Mouse (Mus musculus): Measurements from ENCODE around the gene Lgi1.

Lgi1 gene

DNA sequence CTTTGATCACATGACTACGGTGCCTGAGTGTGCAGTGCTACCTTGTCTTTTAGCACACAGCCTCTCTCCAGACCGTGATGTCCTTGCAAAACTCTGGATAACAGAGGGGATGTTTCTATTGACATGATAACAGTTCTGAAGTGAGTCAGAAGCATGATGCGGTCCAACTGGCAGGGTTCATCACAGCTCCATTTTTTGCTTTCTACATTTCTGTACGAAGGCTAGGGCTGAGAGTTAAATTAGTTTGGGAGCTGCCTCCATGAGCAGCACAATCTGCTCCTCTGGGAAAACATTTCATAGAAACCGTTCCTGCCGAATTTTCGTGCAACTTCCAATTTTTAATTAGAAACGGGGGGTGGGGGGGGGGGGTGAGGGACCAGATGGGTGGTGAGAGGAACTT, 14.7 kb upstream of the Lgi1 start:
- POLR2A ChIA-PET = interaction anchor here in 1 of 4 experiments (0.6 kb wide), 1 partner anchor 34 kb away, joined by 4 read pairs; no protein-coding TSS in a partner anchor
- CTCF ChIA-PET = interaction anchor here in 1 of 4 experiments (0.6 kb wide), 1 partner anchor 14 kb away, joined by 3 read pairs; no protein-coding TSS in a partner anchor

DNA sequence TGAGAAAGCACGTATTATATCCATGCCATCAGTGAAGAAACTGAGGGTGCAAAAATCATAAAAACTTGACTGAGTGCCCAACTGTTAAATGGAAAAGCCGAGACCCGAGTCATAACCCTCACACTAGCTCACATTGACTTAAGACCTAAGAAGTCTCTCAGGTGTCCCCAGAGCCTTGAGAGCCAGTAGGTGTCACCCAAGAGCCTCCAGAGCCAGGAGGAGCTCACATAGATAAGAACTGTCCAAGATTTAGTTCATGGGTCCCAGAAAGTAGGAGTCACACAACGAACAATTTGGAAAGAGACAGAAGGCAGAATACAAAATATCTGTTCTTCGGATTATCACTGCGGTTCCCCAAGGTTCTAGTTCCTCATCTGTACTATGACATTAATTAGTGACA, 10.5 kb upstream of the Lgi1 start:
- CTCF ChIA-PET = interaction anchor here (0.5 to 3.2 kb wide), 81 partner anchors 9 to 1151 kb away, joined by 3 to 41 read pairs (median 4); partner anchors contain the start of genes Fra10ac1 (in 1 of the 4) and Lgi1 (in 1 of the 4)
- POLR2A ChIA-PET = interaction anchor here (0.6 to 17.4 kb wide), 29 partner anchors 8 to 175 kb away, joined by 3 to 331 read pairs (median 5); partner anchors contain the start of gene Lgi1 (in 2 of the 4)

DNA sequence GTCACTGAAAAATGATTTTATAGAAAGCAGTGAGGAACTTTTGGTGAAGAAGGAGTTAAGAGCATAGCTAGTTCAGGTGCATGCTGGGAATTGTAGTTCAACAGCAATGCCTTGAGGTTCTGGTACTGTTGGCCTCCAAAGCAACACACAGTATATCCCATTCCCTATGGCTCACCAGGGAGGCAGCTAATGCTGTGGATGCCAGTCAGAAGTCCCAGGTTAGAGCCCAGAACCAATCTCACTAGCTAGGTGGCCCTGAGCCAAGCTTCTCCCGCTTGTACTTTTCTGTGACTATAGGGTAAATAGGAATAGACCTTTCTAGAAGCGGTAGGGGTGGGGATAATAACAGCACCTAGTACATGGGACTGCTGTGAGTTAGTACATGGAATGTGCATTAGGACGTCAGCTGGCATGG, 5.7 kb upstream of the Lgi1 start:
- POLR2A ChIA-PET = interaction anchor here in 3 of 4 experiments (0.5 to 17.4 kb wide), 19 partner anchors 12 to 151 kb away, joined by 3 to 331 read pairs (median 4); no protein-coding TSS in a partner anchor
- CTCF ChIA-PET = interaction anchor here in 2 of 4 experiments (0.7 to 2.2 kb wide), 3 partner anchors 13 to 171 kb away, joined by 3 to 9 read pairs (median 3); no protein-coding TSS in a partner anchor

DNA sequence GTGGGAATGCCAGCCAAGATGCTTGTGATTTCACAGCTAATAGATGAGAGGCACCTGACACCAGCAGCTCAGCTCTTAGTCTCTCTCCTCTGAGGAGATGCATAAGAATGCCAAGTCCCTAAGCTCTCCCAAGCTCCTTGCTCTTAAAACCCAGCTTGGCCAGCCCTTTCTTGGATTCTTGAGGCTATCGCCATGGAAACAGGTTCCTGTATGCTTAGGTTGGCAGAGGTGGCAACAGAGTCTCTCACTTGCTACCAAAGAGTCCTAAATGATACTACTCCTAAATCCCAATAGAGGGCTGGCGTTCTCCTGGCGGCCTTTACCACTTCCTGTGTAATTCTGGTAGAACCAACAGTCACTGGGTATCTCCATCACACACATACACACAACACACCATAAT, 4.9 kb upstream of the Lgi1 start:
- POLR2A ChIA-PET = interaction anchor here in 3 of 4 experiments (1.0 to 17.4 kb wide), 15 partner anchors 11 to 98 kb away, joined by 3 to 331 read pairs (median 7); no protein-coding TSS in a partner anchor
- CTCF ChIA-PET = interaction anchor here in 3 of 4 experiments (0.6 to 2.2 kb wide), 3 partner anchors 23 to 93 kb away, joined by 3 to 9 read pairs (median 4); no protein-coding TSS in a partner anchor

DNA sequence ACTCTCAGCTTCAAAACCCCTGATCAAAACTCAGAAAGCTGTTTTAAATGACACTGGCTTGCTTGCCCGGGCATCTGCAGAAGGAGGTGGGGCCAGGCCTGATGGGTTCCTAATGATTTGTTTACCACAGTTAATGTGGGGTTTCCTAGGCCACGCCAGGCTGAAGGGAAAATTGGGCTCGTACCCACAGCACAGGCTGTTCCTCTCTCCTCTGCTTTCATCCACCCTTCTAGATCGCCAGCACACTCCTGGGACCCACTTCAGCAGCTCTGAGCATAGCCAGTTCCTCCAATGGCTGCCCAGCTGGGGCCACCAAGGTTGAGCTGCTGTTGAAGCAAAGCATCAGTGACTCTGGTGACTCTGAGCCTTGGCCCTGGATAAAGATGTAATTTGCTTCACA, 4.0 kb upstream of the Lgi1 start:
- CTCF ChIA-PET = interaction anchor here in 3 of 4 experiments (0.6 to 2.2 kb wide), 5 partner anchors 11 to 92 kb away, joined by 3 to 9 read pairs (median 4); no protein-coding TSS in a partner anchor

DNA sequence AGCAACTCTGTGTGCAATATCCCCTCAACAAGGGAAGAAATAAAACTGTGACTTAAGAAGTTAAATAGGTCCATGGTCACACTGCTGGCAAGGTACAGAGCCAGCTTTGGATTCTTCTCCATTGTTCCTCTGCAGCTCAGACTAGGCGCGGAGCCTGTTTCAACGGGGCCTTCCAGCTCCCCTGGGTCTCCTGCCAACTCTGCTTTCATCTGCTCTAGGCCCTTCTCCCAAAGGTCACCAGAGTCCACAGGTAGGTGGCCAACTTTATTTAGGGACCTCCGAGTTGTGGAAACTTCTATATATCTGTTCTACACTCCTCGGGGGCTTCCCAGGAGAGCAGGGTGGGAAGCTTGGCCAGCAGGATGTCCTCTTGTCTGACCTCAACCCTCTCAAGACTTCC, 3.0 kb upstream of the Lgi1 start:
- ChIA-PET CTCF (no interaction called here), POLR2A (interaction anchor here in 2 of 4 experiments (1.0 to 17.4 kb wide), 8 partner anchors 9 to 96 kb away, joined by 3 to 331 read pairs (median 10); no protein-coding TSS in a partner anchor)

More for the DNA sequence above, 4.0 kb upstream of the Lgi1 start:
- POLR2A ChIA-PET = interaction anchor here in 3 of 4 experiments (0.5 to 17.4 kb wide), 24 partner anchors 10 to 297 kb away, joined by 3 to 331 read pairs (median 6); no protein-coding TSS in a partner anchor

DNA sequence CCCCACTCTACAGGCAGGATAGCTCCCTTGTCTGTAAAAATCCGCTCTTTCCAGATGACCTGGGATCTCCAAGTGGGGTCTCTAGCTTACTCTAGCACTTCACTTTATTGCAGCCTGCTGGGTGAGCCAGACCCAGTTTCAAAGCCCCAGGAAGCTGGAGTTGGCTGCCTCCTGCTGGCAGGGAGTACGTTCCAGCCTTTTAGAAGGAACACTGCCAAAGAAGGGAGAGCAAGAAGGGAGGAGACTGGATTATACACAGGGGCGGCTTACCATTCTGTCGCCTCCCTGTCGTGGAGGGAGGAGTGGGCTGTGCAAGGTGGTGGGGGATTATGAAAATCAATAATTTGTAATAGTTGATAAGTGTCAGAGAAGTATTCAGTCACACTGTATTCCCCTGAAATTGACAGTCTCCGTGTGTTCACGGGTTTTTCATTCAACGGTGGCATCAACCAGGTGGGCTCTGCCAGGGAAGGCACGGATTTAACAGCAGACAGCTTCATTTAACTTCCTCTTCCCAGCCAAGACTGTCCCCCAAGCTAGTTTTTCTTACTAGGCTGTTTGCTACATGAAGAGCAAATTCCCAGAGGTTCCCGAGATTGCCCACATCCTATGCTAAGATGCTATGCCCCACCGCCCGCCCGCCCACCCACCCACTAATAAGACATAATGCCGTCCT, 369 bp upstream of the Lgi1 start:
- ChIA-PET CTCF (interaction anchor here (0.6 to 2.4 kb wide), 12 partner anchors 10 to 721 kb away, joined by 3 to 14 read pairs (median 4); no protein-coding TSS in a partner anchor), POLR2A (interaction anchor here (0.6 to 17.4 kb wide), 14 partner anchors 10 to 165 kb away, joined by 3 to 331 read pairs (median 4); partner anchors contain the start of gene Fra10ac1 (in 1 of the 4))

DNA sequence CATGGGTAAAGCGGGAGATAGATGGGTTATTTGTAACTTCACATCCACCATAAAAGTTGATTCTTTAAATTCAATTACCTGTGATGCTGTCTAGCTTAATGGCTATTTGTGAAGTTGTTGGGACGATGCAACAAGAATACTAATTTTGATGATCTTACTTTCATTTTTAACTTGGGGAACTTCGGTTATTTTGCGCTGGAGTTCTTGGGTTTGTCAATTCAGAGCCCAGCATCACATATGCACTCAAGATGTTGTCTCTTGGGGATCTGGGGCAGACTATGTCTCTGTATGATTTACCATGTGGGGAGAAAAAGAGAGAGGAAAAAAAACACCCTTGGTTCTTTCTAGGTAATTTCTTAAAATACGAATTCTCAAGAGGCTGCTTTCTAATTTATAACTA, 1.4 kb downstream of the Lgi1 start:
- ChIA-PET CTCF (no interaction called here), POLR2A (interaction anchor here in 1 of 4 experiments (0.6 to 17.4 kb wide), 2 partner anchors 53 to 885 kb away, joined by 3 to 331 read pairs; no protein-coding TSS in a partner anchor)

DNA sequence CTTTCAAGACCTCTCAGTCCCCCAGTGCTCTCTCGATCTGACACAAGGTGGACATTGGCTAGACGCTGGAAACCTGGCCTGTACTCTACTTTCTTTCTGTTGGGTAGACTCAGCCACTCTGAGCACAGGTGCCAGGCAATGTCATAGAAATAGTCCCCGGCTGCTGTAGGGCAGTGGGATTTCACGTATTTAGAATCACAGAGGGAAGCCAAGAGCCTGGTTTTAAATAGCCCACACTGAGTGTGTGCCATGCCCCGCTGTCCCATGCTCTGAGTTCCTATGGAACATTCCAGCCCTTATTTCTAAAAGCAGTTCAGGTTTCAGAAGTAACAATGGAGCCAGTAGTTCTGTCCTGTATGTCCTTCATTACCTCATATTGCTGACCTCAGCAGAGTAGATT, 3.1 kb downstream of the Lgi1 start:
- ChIA-PET CTCF (no interaction called here), POLR2A (interaction anchor here in 1 of 4 experiments (17.4 kb wide), 1 partner anchor 51 kb away, joined by 331 read pairs; no protein-coding TSS in a partner anchor)

DNA sequence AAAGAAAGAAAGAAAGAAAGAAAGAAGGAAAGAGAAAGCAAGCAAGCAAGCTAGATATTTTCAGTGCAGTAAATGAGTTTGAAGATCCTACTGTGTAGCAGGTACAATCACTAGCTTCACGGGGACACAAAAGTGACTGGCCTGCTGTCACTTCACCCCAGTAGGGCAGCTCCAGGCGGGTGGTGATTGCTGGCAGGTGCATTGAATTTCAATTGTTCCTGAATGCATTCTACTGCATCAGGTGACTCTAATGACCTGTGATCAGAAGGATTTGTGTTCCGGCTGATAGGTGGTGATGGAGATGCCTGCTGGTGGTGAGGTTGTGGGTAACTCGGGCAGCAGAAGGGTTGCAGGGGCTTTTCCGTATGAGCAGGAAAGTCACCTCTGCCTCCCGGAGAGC, 6.7 kb downstream of the Lgi1 start:
- POLR2A ChIA-PET = interaction anchor here in 3 of 4 experiments (0.6 to 2.9 kb wide), 26 partner anchors 11 to 353 kb away, joined by 3 to 26 read pairs (median 4); partner anchors contain the start of gene Slc35g1 (in 1 of the 3)
- CTCF ChIA-PET = interaction anchor here (0.6 to 1.5 kb wide), 8 partner anchors 11 to 172 kb away, joined by 3 to 8 read pairs (median 4); no protein-coding TSS in a partner anchor

DNA sequence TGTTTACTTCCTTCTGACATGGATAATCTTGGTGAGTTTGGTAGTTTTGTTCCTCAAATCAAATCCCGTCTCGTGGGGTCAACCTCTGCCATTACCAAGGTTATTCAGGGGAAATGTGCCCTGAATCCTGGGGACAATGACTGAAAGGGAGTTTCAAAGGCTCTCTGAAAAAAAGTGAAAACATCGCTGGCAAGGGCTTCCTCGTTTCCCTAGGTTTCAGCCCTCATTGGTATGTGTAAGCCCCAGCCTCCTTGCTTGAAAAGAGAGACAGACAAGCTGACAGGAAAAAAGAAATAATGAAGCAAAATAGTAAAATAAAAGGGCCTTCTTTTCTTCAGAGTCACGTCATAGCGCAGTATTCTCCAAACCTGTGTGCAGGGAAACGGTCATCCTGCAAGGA, 9.5 kb downstream of the Lgi1 start:
- ChIA-PET POLR2A (interaction anchor here in 3 of 4 experiments (0.5 to 5.3 kb wide), 7 partner anchors 9 to 331 kb away, joined by 3 to 23 read pairs (median 3); no protein-coding TSS in a partner anchor), CTCF (interaction anchor here in 1 of 4 experiments (1.1 kb wide), 1 partner anchor 10 kb away, joined by 3 read pairs; no protein-coding TSS in a partner anchor)

DNA sequence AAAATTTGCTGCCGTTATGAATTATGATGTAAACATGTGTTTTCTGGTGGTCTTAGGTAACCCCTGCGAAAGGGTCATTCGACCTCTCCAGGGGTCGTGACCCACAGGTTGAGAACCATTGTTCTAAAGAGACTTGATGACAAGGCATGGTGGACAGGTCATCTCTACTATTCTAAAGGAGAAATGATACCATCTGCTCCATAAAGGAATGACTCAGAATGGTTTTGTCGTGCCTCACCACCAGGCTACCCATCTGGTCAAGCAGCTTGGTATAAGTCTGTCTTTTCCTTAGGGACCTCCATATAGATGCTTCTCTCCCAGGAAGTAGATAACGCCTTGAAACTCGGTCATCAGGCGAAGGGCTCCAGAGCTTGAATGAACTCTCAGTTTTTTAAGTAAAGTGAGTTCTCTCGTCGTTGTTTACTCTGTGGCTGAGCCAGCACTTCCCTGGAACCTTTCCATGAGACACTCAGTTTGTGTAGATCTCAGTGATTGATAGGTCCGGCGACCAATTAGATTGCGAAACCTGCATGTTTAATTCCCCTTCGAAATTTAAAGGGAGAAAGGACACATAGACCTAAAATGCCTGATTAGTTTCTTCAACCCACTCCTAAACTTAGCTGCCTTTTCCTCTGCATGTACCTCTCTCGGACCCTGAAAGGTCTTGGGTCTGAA, 10.5 kb downstream of the Lgi1 start:
- POLR2A ChIA-PET = interaction anchor here in 2 of 4 experiments (0.7 to 5.3 kb wide), 10 partner anchors 8 to 330 kb away, joined by 3 to 23 read pairs (median 6); no protein-coding TSS in a partner anchor

DNA sequence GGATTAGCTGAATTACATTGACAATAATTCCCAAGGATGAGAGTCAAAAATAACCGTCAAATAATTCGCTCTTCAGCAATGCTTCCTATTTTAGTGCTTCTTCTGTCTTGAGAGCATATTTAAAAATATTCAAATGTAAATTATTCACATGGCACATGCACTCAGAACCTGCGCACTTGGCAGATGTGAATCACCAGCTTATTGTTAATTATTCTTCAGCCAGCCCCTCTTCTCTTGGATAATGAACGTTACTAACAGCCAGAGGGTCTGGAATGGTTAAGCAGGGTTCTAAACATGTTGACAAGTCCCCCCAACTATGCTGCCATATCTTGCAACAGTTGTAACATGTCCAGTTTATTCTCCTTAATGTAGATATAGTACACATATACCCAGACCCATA, 11.9 kb downstream of the Lgi1 start:
- ChIA-PET POLR2A (interaction anchor here in 2 of 4 experiments (1.0 to 5.3 kb wide), 6 partner anchors 12 to 50 kb away, joined by 3 to 23 read pairs (median 6); no protein-coding TSS in a partner anchor), CTCF (interaction anchor here in 2 of 4 experiments (0.6 to 1.4 kb wide), 2 partner anchors 23 to 161 kb away, joined by 3 read pairs; no protein-coding TSS in a partner anchor)

More for the DNA sequence above, 10.5 kb downstream of the Lgi1 start:
- CTCF ChIA-PET = interaction anchor here in 2 of 4 experiments (0.6 to 1.4 kb wide), 8 partner anchors 11 to 244 kb away, joined by 3 to 11 read pairs (median 4); no protein-coding TSS in a partner anchor

DNA sequence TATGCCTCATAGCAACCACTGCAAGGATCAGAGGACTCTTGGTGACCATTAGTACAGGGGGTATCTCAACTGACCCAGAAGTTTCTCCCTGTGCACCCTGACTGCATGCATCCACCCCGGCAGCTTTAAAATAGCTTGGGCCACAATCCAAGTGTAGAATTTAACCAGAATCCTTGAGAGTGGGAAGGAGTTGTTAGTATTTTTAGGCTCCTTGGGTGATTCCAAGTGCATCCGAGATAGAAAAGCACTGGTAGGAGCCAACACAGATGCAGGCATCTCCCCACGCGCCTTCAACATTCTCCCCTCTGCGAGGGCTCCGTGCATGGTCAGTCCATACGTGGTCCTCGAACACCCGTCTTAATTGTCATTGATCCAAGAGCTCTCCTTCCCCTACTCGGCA, 15.9 kb downstream of the Lgi1 start:
- CTCF ChIA-PET = no interaction called here
- POLR2A ChIA-PET = no interaction called here

DNA sequence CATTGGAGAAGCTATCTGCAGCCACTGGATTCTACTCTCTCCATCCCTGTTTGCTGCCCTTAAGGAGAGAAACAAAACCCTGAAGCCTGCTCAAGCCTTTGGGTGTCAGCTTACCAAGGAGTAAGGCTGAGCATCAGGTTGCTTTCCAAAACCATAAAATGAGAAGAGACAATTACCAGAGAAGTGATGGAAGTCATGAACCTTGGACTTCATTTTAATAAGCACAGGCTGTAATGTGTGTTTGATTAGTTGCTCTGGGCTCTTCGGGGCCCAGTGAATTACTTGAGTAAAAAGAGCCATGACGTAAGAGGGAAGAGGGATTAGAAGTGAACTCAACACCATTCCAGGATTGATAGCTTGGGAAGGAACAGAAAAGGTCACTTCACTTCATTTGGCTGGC, 18.1 kb downstream of the Lgi1 start:
- CTCF ChIA-PET = interaction anchor here in 3 of 4 experiments (0.6 to 1.0 kb wide), 3 partner anchors 29 to 269 kb away, joined by 3 to 9 read pairs (median 4); no protein-coding TSS in a partner anchor
- POLR2A ChIA-PET = interaction anchor here in 2 of 4 experiments (0.8 to 1.8 kb wide), 6 partner anchors 8 to 41 kb away, joined by 3 to 6 read pairs (median 4); no protein-coding TSS in a partner anchor

DNA sequence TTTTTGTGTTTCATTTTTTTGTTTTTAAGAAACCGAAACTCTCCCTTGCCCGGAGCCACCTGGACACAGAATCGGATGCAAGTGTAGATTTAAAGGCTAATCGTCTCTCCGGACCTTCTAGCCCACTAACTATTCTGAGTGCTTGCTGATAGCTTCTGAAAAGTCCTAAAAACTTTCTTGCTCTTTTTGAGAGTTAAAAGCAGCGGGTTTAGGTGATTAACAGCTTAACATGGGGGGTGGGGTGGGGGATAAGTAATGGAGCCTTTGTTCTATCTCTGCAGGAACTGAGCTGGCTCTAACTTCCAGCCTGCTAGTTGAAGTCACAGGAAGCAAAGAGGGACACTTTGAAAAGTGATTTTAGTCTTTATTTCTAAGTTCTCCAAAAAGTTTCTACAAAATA, 24.2 kb downstream of the Lgi1 start:
- POLR2A ChIA-PET = interaction anchor here in 3 of 4 experiments (0.6 to 2.4 kb wide), 8 partner anchors 11 to 46 kb away, joined by 3 to 8 read pairs (median 4); no protein-coding TSS in a partner anchor
- CTCF ChIA-PET = interaction anchor here in 3 of 4 experiments (0.6 kb wide), 4 partner anchors 17 to 333 kb away, joined by 3 to 8 read pairs (median 4); no protein-coding TSS in a partner anchor

DNA sequence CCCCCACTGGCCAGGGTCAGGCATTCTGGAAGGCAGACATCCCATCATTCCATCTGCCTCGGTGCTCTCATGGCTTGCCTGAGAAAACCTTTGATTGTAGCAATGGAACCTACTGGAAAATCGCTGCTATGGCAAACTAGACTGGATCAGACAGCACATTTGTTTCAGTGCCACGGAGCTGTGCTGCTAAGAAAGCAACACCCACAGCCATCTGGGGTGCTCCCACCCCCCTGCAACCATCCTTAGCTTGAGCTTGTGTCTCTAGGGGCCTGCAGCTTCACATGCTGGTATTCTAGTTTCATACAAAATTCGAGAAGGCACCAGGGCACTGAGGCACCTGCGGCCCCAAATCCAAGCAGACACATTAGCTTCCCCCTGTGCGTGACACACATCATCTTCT, 27.1 kb downstream of the Lgi1 start:
- POLR2A ChIA-PET = interaction anchor here (0.7 to 4.3 kb wide), 13 partner anchors 17 to 939 kb away, joined by 3 to 25 read pairs (median 3); partner anchors contain the start of gene Fra10ac1 (in 1 of the 4)
- CTCF ChIA-PET = interaction anchor here in 2 of 4 experiments (0.6 to 1.4 kb wide), 2 partner anchors 38 to 97 kb away, joined by 5 to 6 read pairs; no protein-coding TSS in a partner anchor
